ENCODE assay signal across 8 mouse cellular contexts in genomic region chr4:99182660-99183431, GRCm38 (mm10). TPM values are rescaled to one million over a fixed set of nuclear protein-coding genes. Genes with fewer than 3 reads are reported as not detected.
A peak's percentile ranks its signal among the peaks of the same experiment; 100 is the strongest.
DNase-seq lines count a peak whose midpoint lies in the region; ATAC-seq lines count a peak whose summit lies in the region.

No protein-coding gene starts in this region.

- H3K9me3 ChIP-seq in heart, embryonic 10.5 days: no peaks in the 10 kb centered on the region

- H3K27ac ChIP-seq in heart, embryonic 10.5 days: no peak overlapping the region

- H3K27me3 ChIP-seq in heart, embryonic 10.5 days (ENCODE audit: insufficient read depth, poor library complexity, severe bottlenecking): no peaks in the 10 kb centered on the region

- H3K4me3 ChIP-seq in heart, embryonic 10.5 days: no peak overlapping the region

- WGBS in heart, embryonic 10.5 days: 73% methylated on average over 20 of the region's 20 CpGs

- peak; percentile 49 to 62; a peak in 2 of 4 replicates for ATAC-seq in hematopoietic stem cell, adult 5-6 weeks (replicated peaks in 1 of 2; ENCODE audit: insufficient read depth in 1 of 2, low FRiP score in 2 of 2, low TSS enrichment in 1 of 2, low read depth in 1 of 2, poor library complexity in 2 of 2, severe bottlenecking in 2 of 2)

- peaks cover 5% of the 10 kb centered on the region; the same call in 1 of the 2 replicates for H3K4me1 ChIP-seq in heart, embryonic 10.5 days

- H3K36me3 ChIP-seq in heart, embryonic 10.5 days: no peaks in the 10 kb centered on the region

- DNase-seq in heart, adult 11 months: peak; percentile 85
- DNase-seq in heart, embryonic 10.5 days (ENCODE audit: low spot score): no peak
- peak; percentile 34 for DNase-seq in thymus, postnatal 0 days (ENCODE audit: low spot score)
- no peak for DNase-seq in thymus, postnatal 4 days
- peak; percentile 27 for DNase-seq in yolk sac, embryonic 10.5 days (ENCODE audit: low spot score)
- no peak for DNase-seq in cerebellum, postnatal 25 days
- DNase-seq in urinary bladder, postnatal 10 days (ENCODE audit: low spot score): no peak

RNA-seq across cellular contexts. Expression of gene Atg4c, which starts 10.9 kb away (rescaled TPM):
- 10.9 and 11.7 TPM in 2 replicates for polyA plus RNA-seq in heart, embryonic 10.5 days (2016; fragmentation: Nextera tagmentation; extraction: Ambion mirVana)
- polyA plus RNA-seq in thymus, postnatal 0 days (2015; fragmentation: Nextera tagmentation; extraction: Ambion mirVana): 3.9 and 4.4 TPM in 2 replicates
- total RNA-seq in hematopoietic stem cell, adult 5-6 weeks (2017): 12.3 and 15.5 TPM in 2 replicates

Comparison
In these comparisons a context has a peak if more than half of its experiments do, and no peak if none do; other contexts are left out.
1. DNase-seq: peak in heart, adult 11 months (single experiment), thymus, postnatal 0 days (single experiment) and yolk sac, embryonic 10.5 days (single experiment); none in heart, embryonic 10.5 days (single experiment), thymus, postnatal 4 days (single experiment), cerebellum, postnatal 25 days (0 of 2) and urinary bladder, postnatal 10 days (single experiment).